Mouse (Mus musculus): ENCODE data around the gene Uggt2.

Uggt2 gene

DNA sequence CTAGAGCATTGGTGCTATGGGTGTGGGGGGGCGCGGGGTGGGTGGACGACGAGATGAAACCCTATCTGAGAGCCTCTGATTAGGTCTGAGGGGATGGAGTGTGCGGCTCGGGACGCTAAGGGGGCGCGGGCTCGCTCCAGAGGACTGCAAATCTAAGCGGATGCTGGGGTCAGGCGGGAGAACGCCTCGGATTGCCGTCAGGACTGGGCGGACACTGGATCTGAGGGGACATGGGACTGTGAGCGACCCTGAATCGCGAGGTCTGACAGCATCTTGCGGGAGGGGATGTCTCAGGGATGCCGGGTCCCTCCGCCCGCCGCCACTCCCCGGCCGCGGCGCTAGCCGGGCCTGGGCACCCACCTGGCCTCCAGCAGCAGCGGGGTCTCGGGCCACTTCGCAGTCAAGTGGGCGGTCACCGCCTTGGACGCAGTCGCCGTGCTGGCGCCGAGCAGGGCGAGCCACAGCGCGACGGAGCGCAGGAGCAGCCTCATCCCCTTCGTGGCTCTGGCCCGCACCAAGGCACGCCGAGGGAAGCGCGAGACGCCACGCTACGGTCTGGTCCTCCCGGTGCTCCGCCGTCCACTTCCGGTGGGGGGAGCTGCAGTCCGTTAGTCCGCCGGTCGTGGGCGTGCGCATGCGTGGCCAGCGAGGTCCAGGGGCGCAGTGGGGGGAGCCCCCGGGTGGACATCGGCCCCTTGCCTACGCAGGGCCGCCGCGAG is at the start of gene Uggt2:
TSS of gene Uggt2 (minus strand) at position 580 of the 719 bp plus-strand sequence.
- whole genome bisulfite sequencing, result under 1% methylated on average over 72 of the region's 72 CpGs

- 31% methylated on average over 9 of the region's 9 CpGs for WGBS
Measured at GRCm38 (mm10) chr14:119139381-119139950, 40.2 kb upstream of the Uggt2 start.

- WGBS, result 2% methylated on average over 20 of the region's 20 CpGs
Measured at GRCm38 (mm10) chr14:119138786-119139100, 39.5 kb upstream of the Uggt2 start.

- 1% methylated on average over 100 of the region's 100 CpGs for WGBS
Measured at GRCm38 (mm10) chr14:119137906-119138785, 38.9 kb upstream of the Uggt2 start, which contains the start of gene Hs6st3. Hs6st3 (plus strand) TSS chr14:119138341.

DNA sequence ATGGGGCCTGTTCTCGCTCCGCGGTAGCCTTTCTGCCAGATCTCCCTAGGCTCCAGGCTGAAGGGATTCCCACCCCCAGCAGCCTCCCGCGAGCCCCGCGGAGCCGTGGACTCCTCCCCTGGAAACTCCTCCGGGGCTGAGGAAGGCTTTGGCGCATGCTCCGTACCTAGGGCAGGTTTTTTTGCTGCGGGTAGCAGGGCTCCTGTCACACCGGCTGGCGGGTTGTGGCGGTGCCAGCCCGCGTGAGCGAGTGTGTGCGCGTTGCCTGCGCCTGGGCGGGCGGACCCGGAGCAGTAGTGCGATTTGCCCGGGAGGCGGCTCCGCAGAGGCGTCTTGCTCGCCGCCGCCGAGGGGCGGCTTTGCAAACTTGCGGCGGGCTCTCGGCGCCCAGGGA is 38.3 kb upstream of the Uggt2 start:
- 1% methylated on average over 38 of the region's 38 CpGs for WGBS

DNA sequence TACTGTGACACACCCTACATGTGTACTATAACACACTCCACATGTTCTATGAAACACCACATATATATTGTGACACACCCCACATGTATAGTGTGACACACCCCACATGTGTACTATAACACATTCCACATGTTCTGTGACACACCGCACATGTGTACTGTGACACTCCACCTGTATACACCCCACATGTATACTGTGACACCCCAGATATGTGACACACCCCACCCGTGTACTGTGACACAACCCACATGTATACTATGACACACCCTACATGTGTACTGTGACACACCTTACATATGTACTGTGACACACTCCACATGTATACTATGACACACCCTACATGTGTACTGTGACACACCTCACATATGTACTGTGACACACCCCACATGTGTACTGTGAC is 28.1 kb upstream of the Uggt2 start:
- 92% methylated on average over 2 of the region's 2 CpGs for WGBS

- WGBS, result 75% methylated on average over 4 of the region's 4 CpGs
Measured at GRCm38 (mm10) chr14:119125840-119126239, 26.6 kb upstream of the Uggt2 start.

- WGBS, result 36% methylated on average over 3 of the region's 3 CpGs
Measured at GRCm38 (mm10) chr14:119124061-119124460, 24.8 kb upstream of the Uggt2 start.

- 2% methylated on average over 12 of the region's 12 CpGs for WGBS
Measured at GRCm38 (mm10) chr14:119123582-119123981, 24.4 kb upstream of the Uggt2 start.

- 51% methylated on average over 6 of the region's 6 CpGs for WGBS
Measured at GRCm38 (mm10) chr14:119112558-119112957, 13.3 kb upstream of the Uggt2 start.

DNA sequence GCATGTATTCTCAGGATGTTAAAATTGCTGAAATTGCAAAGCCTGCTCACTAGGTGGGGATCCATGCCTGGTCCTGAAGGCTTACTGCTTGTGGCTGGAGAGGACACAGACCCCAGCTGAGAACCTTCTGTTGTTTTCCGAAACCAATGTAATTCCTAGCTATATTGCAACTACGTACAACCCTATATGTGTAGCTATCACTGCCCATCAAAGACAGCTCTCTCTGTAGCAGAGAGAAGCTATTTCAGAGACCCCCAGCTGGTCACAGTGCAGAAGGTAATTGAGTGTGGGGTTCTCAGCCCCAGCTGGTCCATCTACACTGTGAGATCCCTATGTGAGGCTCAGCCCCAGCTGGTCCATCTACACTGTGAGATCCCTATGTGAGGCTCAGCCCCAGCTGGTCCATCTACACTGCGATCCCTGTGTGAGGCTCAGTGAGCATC is 10.6 kb upstream of the Uggt2 start:
- 84% methylated on average over 3 of the region's 3 CpGs for WGBS

GRCm38 (mm10) chr14:119108776-119109301 is 9.6 kb upstream of the Uggt2 start:
- 70% methylated on average over 7 of the region's 7 CpGs for WGBS

DNA sequence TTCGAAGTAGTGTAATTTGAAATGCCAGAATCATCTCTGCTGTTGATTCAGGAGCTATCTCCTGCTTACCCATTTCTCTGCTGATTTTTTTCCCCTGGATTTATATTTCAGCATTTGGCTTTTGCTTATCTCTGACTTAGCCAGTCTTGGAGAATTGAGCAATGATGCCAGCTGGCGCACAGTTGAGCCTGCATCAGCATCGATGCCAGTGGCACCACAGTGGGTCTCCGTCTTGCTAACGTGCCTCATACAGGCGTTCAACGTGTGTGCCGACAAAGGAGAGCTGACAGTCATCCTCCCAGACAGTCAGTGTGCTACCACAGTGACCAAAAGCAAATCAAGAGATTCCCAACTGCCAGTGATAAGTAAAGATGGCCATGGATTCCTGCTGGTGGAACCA is 8.4 kb upstream of the Uggt2 start:
- WGBS, result 66% methylated on average over 8 of the region's 8 CpGs

GRCm38 (mm10) chr14:119099570-119099891 is 301 bp upstream of the Uggt2 start:
- under 1% methylated on average over 13 of the region's 13 CpGs for WGBS

DNA sequence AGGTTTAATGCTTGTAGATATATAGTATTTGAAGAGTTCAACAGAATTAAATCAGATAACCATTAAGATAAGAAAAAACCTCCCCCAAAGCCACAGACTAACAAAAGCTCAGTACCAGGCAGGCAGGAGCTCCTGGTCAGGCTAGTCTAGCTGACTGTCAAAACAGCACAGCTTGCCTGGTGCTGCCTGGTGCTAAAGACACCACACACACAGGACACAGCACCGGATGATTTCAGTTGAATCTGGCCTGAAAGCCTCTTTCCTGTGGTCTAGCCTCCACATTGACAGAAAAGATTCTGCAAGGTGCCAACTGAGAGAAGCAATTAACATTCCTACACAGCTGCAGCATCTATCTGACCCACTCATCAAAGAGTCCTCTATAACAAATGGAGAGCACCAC is 37.4 kb downstream of the Uggt2 start:
- WGBS, result 47% methylated on average over 1 of the region's 1 CpGs

GRCm38 (mm10) chr14:119060682-119061081 is 38.5 kb downstream of the Uggt2 start:
- 85% methylated on average over 2 of the region's 2 CpGs for WGBS

- 87% methylated on average over 4 of the region's 4 CpGs for WGBS
Measured at GRCm38 (mm10) chr14:119057014-119057413, 42.2 kb downstream of the Uggt2 start.

- 45% methylated on average over 1 of the region's 1 CpGs for WGBS
Measured at GRCm38 (mm10) chr14:119052969-119053368, 46.3 kb downstream of the Uggt2 start.

DNA sequence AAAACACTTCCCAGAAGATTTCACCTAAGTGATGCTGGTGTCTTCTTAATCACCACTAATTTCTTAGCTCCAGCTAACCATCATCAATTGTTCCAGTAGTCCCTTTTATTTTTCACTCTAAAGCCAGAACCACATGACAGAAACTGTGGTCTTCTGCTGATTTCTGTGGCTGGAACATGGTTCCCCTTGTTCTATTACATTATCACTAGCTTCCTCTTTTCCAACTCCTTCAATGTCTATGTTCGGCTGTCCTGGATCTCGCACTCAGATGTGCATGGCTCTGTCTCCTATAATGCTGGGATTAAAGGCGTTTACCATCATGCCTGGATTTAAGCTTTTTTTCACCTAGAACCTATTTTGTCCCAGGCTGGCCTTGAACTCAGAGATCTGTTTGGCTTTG is 46.9 kb downstream of the Uggt2 start:
- WGBS, result 95% methylated on average over 3 of the region's 3 CpGs

DNA sequence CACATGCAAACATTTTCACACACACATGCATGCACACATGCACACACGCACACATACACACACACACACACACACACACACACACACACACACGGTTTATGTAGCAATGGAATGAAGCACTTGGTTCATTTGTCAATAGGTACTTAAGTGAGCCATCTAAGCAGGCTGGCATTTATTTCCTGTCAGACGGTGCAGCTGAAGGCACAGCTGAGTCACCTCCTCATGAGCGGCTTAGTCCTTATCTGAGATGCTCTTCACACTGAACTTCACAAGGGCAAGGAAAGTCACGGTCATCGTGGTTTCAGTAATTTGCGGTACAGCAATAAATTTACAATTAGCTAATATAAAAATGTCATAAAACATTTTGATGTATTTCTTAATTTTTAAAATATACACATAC is 55.5 kb downstream of the Uggt2 start:
- 81% methylated on average over 7 of the region's 7 CpGs for WGBS

DNA sequence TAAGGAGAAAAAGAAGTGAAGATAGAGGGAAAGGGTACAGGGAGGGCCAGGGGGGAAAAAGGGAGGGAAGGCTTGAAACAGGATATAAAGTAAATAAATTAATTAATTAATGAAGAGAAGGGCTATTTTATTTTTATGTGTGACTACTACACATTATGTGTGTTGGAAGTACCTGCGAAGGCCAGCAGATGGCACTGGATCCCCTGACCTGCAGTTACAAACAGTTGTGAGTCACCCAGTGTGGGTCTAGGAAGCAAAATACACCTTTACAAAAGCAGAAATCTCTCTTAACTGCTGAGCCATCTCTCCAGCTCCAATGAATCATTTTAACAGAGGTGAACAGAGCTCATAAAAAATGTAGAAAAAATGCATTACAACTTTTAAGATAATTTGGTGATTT is 59.0 kb downstream of the Uggt2 start:
- 61% methylated on average over 1 of the region's 1 CpGs for WGBS

DNA sequence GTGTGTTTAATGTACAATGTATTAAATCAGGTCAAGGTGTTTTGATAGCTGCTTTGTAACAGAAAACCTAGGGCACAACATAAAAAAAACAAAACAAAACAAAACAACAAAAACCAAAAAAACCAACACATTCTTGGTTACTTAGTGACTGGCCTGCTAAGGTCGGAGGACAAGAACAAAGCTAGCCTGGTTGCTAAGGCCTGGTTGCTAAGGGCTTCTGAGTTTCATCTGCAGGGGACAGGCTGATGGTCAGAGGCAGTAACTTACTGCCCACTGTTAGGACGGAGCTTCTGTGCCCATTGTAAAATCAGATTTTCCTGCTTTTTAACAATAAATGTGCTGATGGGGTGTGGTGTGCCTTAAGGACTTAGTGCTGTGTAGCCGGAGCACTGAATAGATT is 61.5 kb downstream of the Uggt2 start:
- WGBS, result 76% methylated on average over 3 of the region's 3 CpGs
